Mouse (Mus musculus) MEL (cell line): ENCODE measurements around the gene Cpm. TPM values are rescaled to one million over a fixed set of nuclear protein-coding genes. Genes with fewer than 3 reads are reported as not detected.
"Not testable (repeated sequence)": the region's sequence is repeated elsewhere in the genome, so short reads cannot be mapped to it uniquely, and the experiment has no call there.

Experiments
- DNase-seq: peaks from one replicate; pipeline ENCODE4 v3.0.0; 2011; ENCODE audit warnings: low read depth, low spot score
- H3K27ac ChIP-seq: 2 replicates; pipeline ENCODE4 v1.5.1; 2012; ENCODE audit warnings: low read depth, mild to moderate bottlenecking, control low read depth, low read length, moderate library complexity; ENCODE audit not compliant: control insufficient read depth
- H3K27me3 ChIP-seq, 2 experiments: fragments of 150-350 bp in 1 of 2; sonication (generic) in 1 of 2; 2 replicates each; pipeline ENCODE4 v1.6.1; 2012; ENCODE audit warnings: low read length in 2 of 2, mild to moderate bottlenecking in 2 of 2, improper control_type of control experiment in 1 of 2, moderate library complexity in 1 of 2; ENCODE audit not compliant: insufficient read depth in 2 of 2, control insufficient read depth in 1 of 2
- H3K36me3 ChIP-seq, 2 experiments: 2 replicates each; pipeline ENCODE4 v1.6.1; 2012 to 2014; ENCODE audit warnings: low read length in 2 of 2, improper control_type of control experiment in 1 of 2, inconsistent platforms in 1 of 2, mild to moderate bottlenecking in 1 of 2; ENCODE audit not compliant: insufficient read depth in 2 of 2, control insufficient read depth in 1 of 2
- H3K4me1 ChIP-seq, 2 experiments: fragments of 150-350 bp in 1 of 2; sonication (generic) in 1 of 2; 2 replicates each; pipeline ENCODE4 v1.6.1; 2012; ENCODE audit warnings: low read length in 2 of 2, improper control_type of control experiment in 1 of 2, mild to moderate bottlenecking in 1 of 2; ENCODE audit not compliant: insufficient read depth in 2 of 2, control insufficient read depth in 1 of 2
- H3K4me3 ChIP-seq, 2 experiments: fragments of 150-350 bp in 1 of 2; sonication (generic) in 1 of 2; 2 replicates each; pipeline ENCODE4 v1.5.1; 2012; ENCODE audit warnings: low read depth in 2 of 2, low read length in 2 of 2, mild to moderate bottlenecking in 2 of 2, moderate library complexity in 2 of 2, control low read depth in 1 of 2, improper control_type of control experiment in 1 of 2; ENCODE audit not compliant: control insufficient read depth in 1 of 2, insufficient read depth in 1 of 2
- H3K79me2 ChIP-seq: 2 replicates; pipeline ENCODE4 v1.6.1; 2012; ENCODE audit warnings: mild to moderate bottlenecking, low read length, moderate library complexity; ENCODE audit not compliant: control insufficient read depth, poor library complexity, insufficient read depth
- H3K9ac ChIP-seq: 2 replicates; pipeline ENCODE4 v1.6.1; 2012; ENCODE audit warnings: low read depth, mild to moderate bottlenecking, control low read depth, low read length, moderate library complexity; ENCODE audit not compliant: control insufficient read depth, poor library complexity, severe bottlenecking
- H3K9me3 ChIP-seq: fragments of 150-350 bp; sonication (generic); replicated peaks from 2 replicates; pipeline ENCODE4 v1.6.1; 2012; ENCODE audit warnings: mild to moderate bottlenecking, low read length, improper control_type of control experiment, moderate library complexity; ENCODE audit not compliant: insufficient read depth
- CHD1 ChIP-seq: IDR thresholded peaks from 2 replicates; pipeline ENCODE4 v1.6.1; 2012; ENCODE audit warnings: low read depth, mild to moderate bottlenecking, inconsistent platforms, low read length, improper control_type of control experiment
- CHD2 ChIP-seq: IDR thresholded peaks from 2 replicates; pipeline ENCODE4 v1.6.1; 2011; ENCODE audit warnings: low read length, improper control_type of control experiment
- ELF1 ChIP-seq: IDR thresholded peaks from 2 replicates; pipeline ENCODE4 v1.6.1; 2014; ENCODE audit warnings: low read depth, mild to moderate bottlenecking, inconsistent platforms, low read length, improper control_type of control experiment, moderate library complexity
- ETS1 ChIP-seq: IDR thresholded peaks from 2 replicates; pipeline ENCODE4 v1.6.1; 2012; ENCODE audit warnings: low read depth, mild to moderate bottlenecking, inconsistent platforms, low read length, improper control_type of control experiment, moderate library complexity
- HCFC1 ChIP-seq: IDR thresholded peaks from 2 replicates; pipeline ENCODE4 v1.6.1; 2012; ENCODE audit warnings: low read depth, mild to moderate bottlenecking, inconsistent platforms, low read length, improper control_type of control experiment, moderate library complexity
- KAT2A ChIP-seq: conservative IDR thresholded peaks from 2 replicates; pipeline ENCODE4 v1.6.1; 2012; ENCODE audit warnings: low read depth, low read length, improper control_type of control experiment, inconsistent platforms
- MAFK ChIP-seq: IDR thresholded peaks from 2 replicates; pipeline ENCODE4 v1.6.1; 2011; ENCODE audit warnings: low read depth, mild to moderate bottlenecking, low read length, improper control_type of control experiment, borderline replicate concordance
- MAX ChIP-seq: IDR thresholded peaks from 2 replicates; pipeline ENCODE4 v1.6.1; 2011; ENCODE audit warnings: low read length, improper control_type of control experiment
- MAZ ChIP-seq: IDR thresholded peaks from 2 replicates; pipeline ENCODE4 v1.6.1; 2012; ENCODE audit warnings: low read depth, mild to moderate bottlenecking, inconsistent platforms, low read length, improper control_type of control experiment
- MEF2A ChIP-seq: IDR thresholded peaks from 2 replicates; pipeline ENCODE4 v1.6.1; 2014; ENCODE audit warnings: low read depth, mild to moderate bottlenecking, inconsistent platforms, low read length, improper control_type of control experiment; ENCODE audit not compliant: poor library complexity, insufficient replicate concordance, severe bottlenecking; ENCODE audit errors: extremely low read depth
- MYB ChIP-seq: IDR thresholded peaks from 2 replicates; pipeline ENCODE4 v1.6.1; 2011; ENCODE audit warnings: mild to moderate bottlenecking, low read depth, low read length, improper control_type of control experiment
- POLR2A ChIP-seq, 2 experiments: IDR thresholded peaks; 2 replicates each; pipeline ENCODE4 v1.6.1; 2011 to 2012; ENCODE audit warnings: low read length in 2 of 2, mild to moderate bottlenecking in 2 of 2, control low read depth in 1 of 2, improper control_type of control experiment in 1 of 2, low read depth in 1 of 2, moderate library complexity in 1 of 2; ENCODE audit not compliant: control insufficient read depth in 1 of 2, insufficient read depth in 1 of 2, poor library complexity in 1 of 2
- RAD21 ChIP-seq: IDR thresholded peaks from 2 replicates; pipeline ENCODE4 v1.6.1; 2011; ENCODE audit warnings: mild to moderate bottlenecking, low read depth, low read length, improper control_type of control experiment
- RCOR1 ChIP-seq: IDR thresholded peaks from 2 replicates; pipeline ENCODE4 v1.6.1; 2012; ENCODE audit warnings: low read depth, mild to moderate bottlenecking, inconsistent platforms, low read length, improper control_type of control experiment
- SIN3A ChIP-seq: IDR thresholded peaks from 2 replicates; pipeline ENCODE4 v1.6.1; 2012; ENCODE audit warnings: low read length, improper control_type of control experiment, inconsistent platforms
- TCF12 ChIP-seq: IDR thresholded peaks from 2 replicates; pipeline ENCODE4 v1.6.1; 2014; ENCODE audit warnings: low read depth, mild to moderate bottlenecking, inconsistent platforms, low read length, improper control_type of control experiment, moderate library complexity
- ZC3H11A ChIP-seq: IDR thresholded peaks from 2 replicates; pipeline ENCODE4 v1.6.1; 2012; ENCODE audit warnings: low read depth, mild to moderate bottlenecking, inconsistent platforms, low read length, improper control_type of control experiment
- ZKSCAN1 ChIP-seq: IDR thresholded peaks from 2 replicates; pipeline ENCODE4 v1.6.1; 2012; ENCODE audit warnings: low read depth, mild to moderate bottlenecking, inconsistent platforms, low read length, improper control_type of control experiment, moderate library complexity
- ZMIZ1 ChIP-seq: IDR thresholded peaks from 2 replicates; pipeline ENCODE4 v1.6.1; 2012; ENCODE audit warnings: low read depth, mild to moderate bottlenecking, inconsistent platforms, low read length, improper control_type of control experiment, moderate library complexity
- polyA plus RNA-seq, 2 experiments: library from polyadenylated mRNA; stranded (reverse) in 1 of 2; unstranded in 1 of 2; fragments of >175 nt in 1 of 2; fragments of >200 nt in 1 of 2; gene quantifications; 2 replicates each; pipeline versions ENCODE4 v1.2.1 to v1.2.4; 2012; ENCODE audit warnings: low replicate concordance in 2 of 2, low read depth in 1 of 2; ENCODE audit not compliant: insufficient read length in 2 of 2, insufficient read depth in 1 of 2, missing spikeins in 1 of 2
- total RNA-seq: library from RNA; depleted of rRNA; stranded (reverse); fragments of 300-350 nt; gene quantifications from 2 replicates; pipeline ENCODE4 v1.2.3, GENCODE M21; 2012

Gene Cpm
- total and polyA plus RNA-seq, 3 experiments = 0.04 to 0.40 TPM; not detected in 1

DNA sequence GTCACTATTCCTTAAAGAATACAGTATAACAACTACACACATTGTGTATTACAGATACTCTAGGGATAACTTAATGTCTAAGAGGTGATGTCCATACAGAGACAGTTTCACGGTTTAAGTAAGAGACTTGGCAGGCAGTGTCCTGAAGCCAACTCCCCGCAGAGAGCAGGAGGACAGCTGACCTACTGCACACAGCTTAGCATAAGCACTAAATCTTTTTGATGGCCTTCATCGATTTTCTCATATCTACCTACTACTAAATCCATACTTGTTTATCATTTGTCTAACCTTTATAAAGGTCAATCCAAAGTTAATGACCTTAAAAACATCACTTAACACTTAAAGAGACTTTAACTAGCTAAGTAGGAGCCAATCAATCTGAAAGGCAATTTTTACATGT lies 74.2 kb downstream of the Cpm start:
- DNase-seq = no peak
- no peak for TF ChIP-seq MAFK
- no peak for TF ChIP-seq RCOR1
- no peak for TF ChIP-seq MYB
- no peak for TF ChIP-seq CHD1
- TF ChIP-seq ZKSCAN1 = no peak
- no peak for TF ChIP-seq HCFC1
- no peak for TF ChIP-seq POLR2A (IDR thresholded peaks at IDR 0.05; ENCODE audit: control insufficient read depth in 1 of 2, insufficient read depth in 1 of 2, low read depth in 1 of 2, low read length in 2 of 2, poor library complexity in 1 of 2)
- TF ChIP-seq CHD2 = no peak
- no peak for TF ChIP-seq ELF1
- no peak for TF ChIP-seq MAZ
- no peak for TF ChIP-seq ZMIZ1
- no peak for TF ChIP-seq SIN3A
- no peak for TF ChIP-seq KAT2A

DNA sequence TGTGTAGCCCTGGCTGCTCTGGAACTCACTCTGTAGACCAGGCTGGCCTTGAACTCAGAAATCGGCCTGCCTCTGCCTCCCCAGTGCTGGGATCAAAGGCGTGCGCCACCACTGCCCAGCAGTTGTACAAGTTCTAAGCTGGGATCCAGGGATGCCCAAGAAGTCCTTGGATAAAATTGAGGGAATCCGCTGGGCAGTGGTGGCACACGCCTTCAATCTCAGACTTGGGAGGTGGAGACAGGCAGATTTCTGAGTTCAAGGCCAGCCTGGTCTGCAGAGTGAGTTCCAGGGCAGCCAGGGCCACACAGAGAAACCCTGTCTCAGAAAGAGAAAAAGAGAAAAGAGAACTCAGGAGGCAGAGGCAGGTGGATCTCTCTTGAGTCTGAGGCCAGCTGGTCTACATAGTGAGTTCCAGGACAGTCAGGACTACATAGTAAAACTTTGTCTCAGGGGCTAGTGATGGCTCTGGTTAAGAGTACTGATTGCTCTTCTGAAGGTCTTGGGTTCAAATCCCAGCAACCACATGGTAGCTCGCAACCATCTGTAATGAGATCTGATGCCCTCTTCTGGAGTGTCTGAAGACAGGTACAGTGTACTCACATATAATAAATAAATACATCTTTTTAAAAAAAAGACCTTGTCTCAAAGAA lies 75.1 kb downstream of the Cpm start:
- DNase-seq, H3K4me1 ChIP-seq, H3K9me3 ChIP-seq, H3K27ac ChIP-seq, H3K9ac ChIP-seq, H3K27me3 ChIP-seq, H3K4me3 ChIP-seq: not testable (repeated sequence)
- Histone ChIP-seq H3K36me3 (peaks cover 10 to 34% of the 10 kb centered on the region in 2 experiments), H3K79me2 (peaks cover 27% of the 10 kb centered on the region)

More for the DNA sequence above, 74.2 kb downstream of the Cpm start:
- H3K36me3 ChIP-seq = peaks cover 5 to 39% of the 10 kb centered on the region in 2 experiments
- H3K9me3 ChIP-seq = no peaks in the 10 kb centered on the region
- no peaks in the 10 kb centered on the region; a peak in 1 of 4 replicates for H3K4me1 ChIP-seq
- no peak overlapping the region for H3K27ac ChIP-seq
- peaks cover 19% of the 10 kb centered on the region for H3K79me2 ChIP-seq
- no peak overlapping the region for H3K4me3 ChIP-seq
- no peaks in the 10 kb centered on the region for H3K27me3 ChIP-seq
- H3K9ac ChIP-seq = no peak overlapping the region

DNA sequence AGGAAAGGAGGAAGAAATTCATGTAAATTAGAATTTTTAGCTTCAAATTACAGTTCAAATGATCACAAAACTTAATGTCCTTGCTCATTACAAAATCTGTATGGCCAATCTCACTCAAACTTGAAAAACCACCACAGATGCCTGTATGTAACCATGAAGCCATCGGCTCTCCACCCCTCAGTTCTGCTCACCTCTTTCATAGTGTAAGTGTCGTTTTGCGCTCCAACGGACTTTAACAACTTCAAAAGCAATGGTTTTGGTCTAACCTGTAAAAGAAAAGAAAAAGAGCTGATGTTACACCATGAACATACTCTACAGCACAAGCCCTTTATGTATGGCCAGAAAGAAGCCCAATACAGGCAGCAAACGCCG lies 75.7 kb downstream of the Cpm start:
- DNase-seq = no peak
- TF ChIP-seq MAX (no peak), MEF2A (no peak), ZC3H11A (no peak), ETS1 (no peak), KAT2A (no peak), RAD21 (no peak), TCF12 (no peak)
- H3K4me3 ChIP-seq = no peak overlapping the region
- H3K79me2 ChIP-seq = peaks cover 32% of the 10 kb centered on the region
- no peak overlapping the region for H3K27ac ChIP-seq
- no peak overlapping the region for H3K9ac ChIP-seq
- H3K27me3 ChIP-seq = no peaks in the 10 kb centered on the region
- H3K4me1 ChIP-seq = peaks cover 0 to 3% of the 10 kb centered on the region in 2 experiments; a peak in 2 of 4 replicates
- peaks cover 10 to 31% of the 10 kb centered on the region in 2 experiments for H3K36me3 ChIP-seq
- H3K9me3 ChIP-seq = no peaks in the 10 kb centered on the region
